ENCODE assay signal across 22 mouse cellular contexts in the genomic region with DNA sequence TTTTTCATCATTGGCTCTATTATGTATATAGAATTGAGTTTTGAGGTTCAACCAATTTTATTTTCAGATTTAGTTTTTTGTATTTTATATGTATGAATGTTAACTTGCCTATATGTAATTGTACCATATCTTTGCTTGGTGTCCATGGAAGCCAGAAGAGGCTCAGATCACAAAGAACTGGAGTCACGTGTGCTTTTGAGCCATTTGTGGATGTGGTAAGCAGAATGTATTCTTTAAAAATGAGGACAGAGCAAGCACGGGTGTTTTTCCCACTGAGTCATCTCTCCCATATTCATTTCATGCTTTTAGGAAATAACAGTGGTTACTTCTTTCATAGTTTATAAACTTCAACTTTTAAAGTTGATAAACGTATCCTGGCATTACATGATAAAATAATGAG.
"Had no signal": no experiment of that assay in that cellular context is flagged by ENCODE, and none has a peak within 500 bp of the region (broad histone marks: within the 10 kb centered on the region; RNA-seq: fewer than 3 reads in every experiment).

No protein-coding gene starts in this region.

- H3K9me3 ChIP-seq: lung, embryonic 15.5 days; midbrain, embryonic 13.5 days; midbrain, embryonic 15.5 days; neural tube, embryonic 13.5 days; neural tube, embryonic 15.5 days; stomach, embryonic 15.5 days had no signal

- H3K36me3 ChIP-seq: lung, embryonic 15.5 days; midbrain, embryonic 13.5 days; midbrain, embryonic 15.5 days; neural tube, embryonic 13.5 days; neural tube, embryonic 15.5 days; stomach, embryonic 15.5 days had no signal

- H3K4me2 ChIP-seq: lung, embryonic 15.5 days; midbrain, embryonic 11.5 days; midbrain, embryonic 13.5 days; midbrain, embryonic 15.5 days; neural tube, embryonic 13.5 days; neural tube, embryonic 15.5 days; stomach, embryonic 15.5 days had no signal

- DNase-seq: liver, postnatal 0 days; lung, adult 2 months; lung, postnatal 14 days; lung, postnatal 36 days; retina, postnatal 1 day; right cerebral cortex, adult 18-20 months; right cerebral cortex, postnatal 25 days; right cerebral cortex, postnatal 4 days; spleen, adult 18-20 months; thymus, adult 2 months; thymus, postnatal 25 days; thymus, postnatal 4 days had no signal

- H3K4me3 ChIP-seq: lung, embryonic 15.5 days; megakaryocyte, embryonic 14.5 days; midbrain, embryonic 13.5 days; midbrain, embryonic 15.5 days; neural tube, embryonic 13.5 days; neural tube, embryonic 15.5 days; stomach, embryonic 15.5 days had no signal

- H3K27me3 ChIP-seq: lung, embryonic 15.5 days; megakaryocyte, embryonic 14.5 days; midbrain, embryonic 13.5 days; midbrain, embryonic 15.5 days; neural tube, embryonic 13.5 days; neural tube, embryonic 15.5 days; stomach, embryonic 15.5 days had no signal

- H3K4me1 ChIP-seq: lung, embryonic 15.5 days; megakaryocyte, embryonic 14.5 days; midbrain, embryonic 13.5 days; midbrain, embryonic 15.5 days; neural tube, embryonic 13.5 days; neural tube, embryonic 15.5 days; stomach, embryonic 15.5 days had no signal

- H3K27ac ChIP-seq: lung, embryonic 15.5 days; macrophage; midbrain, embryonic 13.5 days; midbrain, embryonic 15.5 days; neural tube, embryonic 13.5 days; neural tube, embryonic 15.5 days; stomach, embryonic 15.5 days; stomach, postnatal 0 days had no signal
